Mouse (Mus musculus): Measurements from ENCODE around the gene Apoa5.
A peak's percentile ranks its signal among the peaks of the same experiment; 100 is the strongest.

Gene Apoa5

GRCm38 (mm10) chr9:46268343-46268873 lies at the start of gene Apoa5:
Gene Apoa5, plus strand, starts transcription at chr9:46268633.
- no peak for DNase-seq (ENCODE audit: extremely low read depth, low read depth)

GRCm38 (mm10) chr9:46223090-46223489 lies 45.3 kb upstream of the Apoa5 start:
- no peak for DNase-seq (ENCODE audit: extremely low read depth, low read depth)

- no peak for DNase-seq (ENCODE audit: extremely low read depth, low read depth)
Measured at GRCm38 (mm10) chr9:46224101-46224500, 44.3 kb upstream of the Apoa5 start.

- no peak for DNase-seq (ENCODE audit: extremely low read depth, low read depth)
Measured at GRCm38 (mm10) chr9:46224945-46225660, 43.3 kb upstream of the Apoa5 start.

GRCm38 (mm10) chr9:46227064-46227614 lies 41.3 kb upstream of the Apoa5 start:
- no peak for DNase-seq (ENCODE audit: extremely low read depth, low read depth)

GRCm38 (mm10) chr9:46228491-46228890 lies 39.9 kb upstream of the Apoa5 start, which contains the start of gene Apoa1:
Gene Apoa1, plus strand, starts transcription at chr9:46228580.
- no peak for DNase-seq (ENCODE audit: extremely low read depth, low read depth)

- peak; percentile 73 for DNase-seq (ENCODE audit: extremely low read depth, low read depth)
Measured at GRCm38 (mm10) chr9:46229573-46230449, 38.6 kb upstream of the Apoa5 start.

GRCm38 (mm10) chr9:46230450-46230975 lies 37.9 kb upstream of the Apoa5 start:
- DNase-seq (ENCODE audit: extremely low read depth, low read depth): no peak

GRCm38 (mm10) chr9:46235196-46235595 lies 33.2 kb upstream of the Apoa5 start:
- DNase-seq (ENCODE audit: extremely low read depth, low read depth): no peak

- DNase-seq (ENCODE audit: extremely low read depth, low read depth): no peak
Measured at GRCm38 (mm10) chr9:46235596-46235648, 33.0 kb upstream of the Apoa5 start, which contains the start of gene Apoc3. Gene Apoc3, minus strand, starts transcription at chr9:46235636.

- no peak for DNase-seq (ENCODE audit: extremely low read depth, low read depth)
Measured at GRCm38 (mm10) chr9:46235649-46236048, 32.8 kb upstream of the Apoa5 start.

GRCm38 (mm10) chr9:46238850-46239249 lies 29.6 kb upstream of the Apoa5 start:
- no peak for DNase-seq (ENCODE audit: extremely low read depth, low read depth)

GRCm38 (mm10) chr9:46240526-46241153 lies 27.8 kb upstream of the Apoa5 start, which contains the start of gene Apoa4:
Gene Apoa4, plus strand, starts transcription at chr9:46240696.
- DNase-seq (ENCODE audit: extremely low read depth, low read depth): no peak

- DNase-seq (ENCODE audit: extremely low read depth, low read depth): no peak
Measured at GRCm38 (mm10) chr9:46241818-46242217, 26.6 kb upstream of the Apoa5 start.

GRCm38 (mm10) chr9:46243122-46243521 lies 25.3 kb upstream of the Apoa5 start:
- no peak for DNase-seq (ENCODE audit: extremely low read depth, low read depth)

GRCm38 (mm10) chr9:46243584-46243983 lies 24.8 kb upstream of the Apoa5 start:
- no peak for DNase-seq (ENCODE audit: extremely low read depth, low read depth)

GRCm38 (mm10) chr9:46246752-46247324 lies 21.6 kb upstream of the Apoa5 start:
- peak; percentile 71 for DNase-seq (ENCODE audit: extremely low read depth, low read depth)

GRCm38 (mm10) chr9:46256177-46256576 lies 12.3 kb upstream of the Apoa5 start:
- no peak for DNase-seq (ENCODE audit: extremely low read depth, low read depth)

- DNase-seq (ENCODE audit: extremely low read depth, low read depth): no peak
Measured at GRCm38 (mm10) chr9:46256658-46257385, 11.6 kb upstream of the Apoa5 start.

GRCm38 (mm10) chr9:46257546-46257945 lies 10.9 kb upstream of the Apoa5 start:
- no peak for DNase-seq (ENCODE audit: extremely low read depth, low read depth)

GRCm38 (mm10) chr9:46259111-46259510 lies 9.3 kb upstream of the Apoa5 start:
- no peak for DNase-seq (ENCODE audit: extremely low read depth, low read depth)

Data from MEL-GATA-1-ER (cell line).